Mouse (Mus musculus) cortical plate, adult 2 months (tissue): ENCODE measurements around the gene Irf9.

Experiments
- CTCF ChIP-seq: fragments of 200-500 bp; IDR thresholded peaks from 2 replicates; pipeline ENCODE4 v1.5.1; 2011; ENCODE audit warnings: mild to moderate bottlenecking, control low read depth, low read length; ENCODE audit not compliant: insufficient read depth; ENCODE audit errors: extremely low read depth
- POLR2A ChIP-seq: fragments of 200-500 bp; IDR thresholded peaks from 2 replicates; pipeline ENCODE4 v1.6.1; 2011; ENCODE audit warnings: mild to moderate bottlenecking, low read length, control low read depth; ENCODE audit not compliant: insufficient read depth; ENCODE audit errors: extremely low read depth

DNA sequence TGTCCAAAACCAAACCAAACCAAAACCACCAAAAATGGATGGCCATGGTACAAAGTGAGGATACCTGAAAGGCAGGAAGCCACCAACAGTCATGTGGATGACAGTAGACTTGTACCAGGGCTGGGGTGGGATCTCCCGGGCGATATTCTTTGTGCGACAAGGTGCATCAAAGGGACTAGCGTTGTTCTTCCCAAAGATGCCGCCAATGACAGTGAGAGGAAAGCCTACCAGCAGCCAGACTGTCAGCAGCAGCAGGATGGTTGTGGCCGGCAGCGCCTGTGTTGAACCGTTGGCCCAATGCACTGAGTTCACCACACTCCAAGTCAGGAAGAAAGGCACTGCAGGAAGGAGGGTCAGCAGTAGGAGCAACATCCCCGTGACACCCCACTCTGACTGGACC is 34.4 kb downstream of the Irf9 start, which contains the start of gene Gm49378:
- TF ChIP-seq CTCF, result no peak
- TF ChIP-seq POLR2A, result no peak
